Mouse (Mus musculus): Measurements from ENCODE around the gene Cd96. TPM values are rescaled to one million over a fixed set of nuclear protein-coding genes. Genes with fewer than 3 reads are reported as not detected.

Gene Cd96
- polyA plus RNA-seq, 1 experiment from 2014 or later: not detected

Other genes with a start within 250 kb of the Cd96 start
- gene Phldb2, start 166.7 kb downstream of the Cd96 start, polyA plus RNA-seq (2016; fragmentation: Nextera tagmentation; extraction: Ambion mirVana): 72.5 and 77.8 TPM in 2 replicates
- 1.9 and 3.0 TPM in 2 replicates for gene Plcxd2, start 110.0 kb downstream of the Cd96 start, polyA plus RNA-seq (2016; fragmentation: Nextera tagmentation; extraction: Ambion mirVana)
- gene Gm4737, start 34.8 kb upstream of the Cd96 start, polyA plus RNA-seq (2016; fragmentation: Nextera tagmentation; extraction: Ambion mirVana): 2.9 and 4.8 TPM in 2 replicates

All from embryonic facial prominence, embryonic 12.5 days (tissue).